In genomic region chr11:72240062-72240860, GRCm38 (mm10) we compare ENCODE assay signal across 20 mouse cellular contexts. TPM values are rescaled to one million over a fixed set of nuclear protein-coding genes. Genes with fewer than 3 reads are reported as not detected.
"Had no signal": no experiment of that assay in that cellular context is flagged by ENCODE, and none has a peak within 500 bp of the region (broad histone marks: within the 10 kb centered on the region; RNA-seq: fewer than 3 reads in every experiment).

No protein-coding gene starts in this region.

- H3K27ac ChIP-seq: limb, embryonic 12.5 days; limb, embryonic 15.5 days; liver, embryonic 14.5 days; macrophage; midbrain, embryonic 12.5 days; midbrain, embryonic 15.5 days; neural tube, embryonic 13.5 days had no signal

- H3K4me2 ChIP-seq: limb, embryonic 12.5 days; limb, embryonic 15.5 days; liver, embryonic 11.5 days; lung, embryonic 14.5 days; midbrain, embryonic 12.5 days; midbrain, embryonic 15.5 days; neural tube, embryonic 13.5 days had no signal

- DNase-seq: kidney, adult 18-20 months; kidney, adult 9 months; kidney, postnatal 36 days; left cerebral cortex, postnatal 4 days; liver, postnatal 0 days; lung, embryonic 14.5 days; thymus, postnatal 36 days had no signal

- H3K9me3 ChIP-seq: limb, embryonic 12.5 days; limb, embryonic 15.5 days; midbrain, embryonic 12.5 days; midbrain, embryonic 15.5 days; neural tube, embryonic 13.5 days had no signal

- H3K4me1 ChIP-seq: limb, embryonic 12.5 days; limb, embryonic 15.5 days; midbrain, embryonic 12.5 days; midbrain, embryonic 15.5 days; neural tube, embryonic 13.5 days had no signal

- H3K4me3 ChIP-seq: limb, embryonic 12.5 days; limb, embryonic 15.5 days; midbrain, embryonic 12.5 days; midbrain, embryonic 15.5 days; myocyte; neural tube, embryonic 13.5 days had no signal

- H3K9ac ChIP-seq: limb, embryonic 12.5 days; limb, embryonic 15.5 days; liver, embryonic 14.5 days; liver, postnatal 0 days; lung, embryonic 14.5 days; midbrain, embryonic 12.5 days; midbrain, embryonic 15.5 days; neural tube, embryonic 13.5 days had no signal

- H3K36me3 ChIP-seq: limb, embryonic 12.5 days; limb, embryonic 15.5 days; midbrain, embryonic 12.5 days; midbrain, embryonic 15.5 days; neural tube, embryonic 13.5 days had no signal

- H3K27me3 ChIP-seq: limb, embryonic 12.5 days; limb, embryonic 15.5 days; midbrain, embryonic 12.5 days; midbrain, embryonic 15.5 days; neural tube, embryonic 13.5 days had no signal

- ATAC-seq: liver, postnatal 0 days; lung, postnatal 0 days; midbrain, embryonic 15.5 days had no signal

RNA-seq across cellular contexts. Expression of gene Slc13a5, which starts 26.8 kb away (rescaled TPM):
- total RNA-seq: megakaryocyte, adult 5-6 weeks had no signal
- polyA plus RNA-seq: limb, embryonic 12.5 days; liver, embryonic 11.5 days; liver, embryonic 14.5 days; liver, postnatal 0 days; lung, embryonic 14.5 days; lung, postnatal 0 days; macrophage; thymus, postnatal 0 days had no signal

RNA-seq across cellular contexts. Expression of gene Gm43951, which starts 33.6 kb away (rescaled TPM):
- polyA plus RNA-seq: liver, embryonic 11.5 days; liver, postnatal 0 days; lung, embryonic 14.5 days; stomach, embryonic 14.5 days had no signal
